Mouse (Mus musculus) hindbrain, embryonic 11.5 days (tissue): ENCODE data around the gene Acads. TPM values are rescaled to one million over a fixed set of nuclear protein-coding genes. Genes with fewer than 3 reads are reported as not detected.
"Not testable (repeated sequence)": the region's sequence is repeated elsewhere in the genome, so short reads cannot be mapped to it uniquely, and the experiment has no call there.

Source experiments
- ATAC-seq: fragments of 200-750 bp; cut with Nextera tagmentation; 2 replicates; pipeline ENCODE4 v1.8.0; 2017; ENCODE audit warnings: mild to moderate bottlenecking, moderate TSS enrichment, moderate library complexity; ENCODE audit not compliant: low FRiP score
- DNase-seq: peaks from one replicate; pipeline ENCODE4 v3.0.0-alpha.2; 2015; ENCODE audit warnings: low spot score
- H3K27ac ChIP-seq: fragments of 300-500 bp; sonication (generic); 2 replicates; pipeline ENCODE4 v1.5.1; 2014; ENCODE audit warnings: mild to moderate bottlenecking, low read depth, low read length
- H3K27me3 ChIP-seq: fragments of 300-500 bp; sonication (generic); 2 replicates; pipeline ENCODE4 v1.6.1; 2014; ENCODE audit warnings: mild to moderate bottlenecking, low read length, moderate library complexity, mixed read lengths; ENCODE audit not compliant: control insufficient read depth, insufficient read depth
- H3K36me3 ChIP-seq: fragments of 300-500 bp; sonication (generic); 2 replicates; pipeline ENCODE4 v1.6.1; 2014; ENCODE audit warnings: mild to moderate bottlenecking, low read length, moderate library complexity, mixed read lengths; ENCODE audit not compliant: control insufficient read depth, insufficient read depth
- H3K4me1 ChIP-seq: fragments of 300-500 bp; sonication (generic); replicated peaks from 2 replicates; pipeline ENCODE4 v1.6.1; 2014; ENCODE audit warnings: low read length, mixed read lengths; ENCODE audit not compliant: control insufficient read depth, insufficient read depth
- H3K4me2 ChIP-seq: fragments of 300-500 bp; sonication (generic); replicated peaks from 2 replicates; pipeline ENCODE4 v1.6.1; 2014; ENCODE audit warnings: mild to moderate bottlenecking, low read depth, low read length
- H3K4me3 ChIP-seq: fragments of 300-500 bp; sonication (generic); 2 replicates; pipeline ENCODE4 v1.5.1; 2014; ENCODE audit warnings: low read depth, low read length
- H3K9ac ChIP-seq: fragments of 300-500 bp; sonication (generic); 2 replicates; pipeline ENCODE4 v1.6.1; 2014; ENCODE audit warnings: low read depth, low read length
- H3K9me3 ChIP-seq: fragments of 300-500 bp; sonication (generic); 2 replicates; pipeline ENCODE4 v1.6.1; 2016; ENCODE audit warnings: low read length; ENCODE audit not compliant: control insufficient read depth
- WGBS: fragments of 180-500 bp; shearing (Covaris S2); extraction: QIAGEN DNeasy Blood & Tissue Kit; methylation state at CpG from one replicate; pipeline ENCODE4 v1.1.7; 2014; 5-methylcytosine and 5-hydroxymethylcytosine counted together
- polyA plus RNA-seq: library from polyadenylated mRNA; unstranded; fragments of >200 nt; fragmentation: Nextera tagmentation; extraction: Ambion mirVana; gene quantifications from 2 replicates; pipeline ENCODE4 v1.2.1, GENCODE M21; 2014

The Acads gene
- polyA plus RNA-seq, 1 experiment from 2014 or later: 30.8 TPM

DNA sequence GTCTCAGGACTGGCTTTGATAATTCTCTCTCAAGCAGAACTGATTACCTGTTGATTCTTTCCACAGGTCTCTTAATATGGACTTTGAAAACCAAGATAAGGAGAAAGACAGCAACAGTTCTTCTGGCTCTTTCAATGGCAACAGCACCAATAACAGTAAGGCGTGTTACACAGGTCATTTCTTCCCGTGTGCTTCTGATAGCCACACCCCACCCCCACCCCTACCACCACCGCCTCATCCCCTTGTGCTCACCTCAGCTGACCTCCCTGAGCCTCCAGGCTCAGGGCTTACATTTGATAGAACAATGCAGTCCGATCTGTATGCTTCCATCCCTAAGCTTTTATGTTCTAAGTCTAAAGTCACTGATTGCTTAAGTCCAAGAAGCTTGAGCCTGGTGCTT is 44.4 kb downstream of the Acads start:
- H3K36me3 ChIP-seq: no peaks in the 10 kb centered on the region
- H3K27me3 ChIP-seq: no peaks in the 10 kb centered on the region
- ATAC-seq (no peak), DNase-seq (no peak)
- H3K9ac ChIP-seq: no peak overlapping the region
- H3K9me3 ChIP-seq: no peaks in the 10 kb centered on the region
- no peaks in the 10 kb centered on the region for H3K4me1 ChIP-seq
- WGBS: 89% methylated on average over 4 of the region's 4 CpGs
- no peak overlapping the region for H3K4me2 ChIP-seq
- no peak overlapping the region for H3K4me3 ChIP-seq
- H3K27ac ChIP-seq: no peak overlapping the region

DNA sequence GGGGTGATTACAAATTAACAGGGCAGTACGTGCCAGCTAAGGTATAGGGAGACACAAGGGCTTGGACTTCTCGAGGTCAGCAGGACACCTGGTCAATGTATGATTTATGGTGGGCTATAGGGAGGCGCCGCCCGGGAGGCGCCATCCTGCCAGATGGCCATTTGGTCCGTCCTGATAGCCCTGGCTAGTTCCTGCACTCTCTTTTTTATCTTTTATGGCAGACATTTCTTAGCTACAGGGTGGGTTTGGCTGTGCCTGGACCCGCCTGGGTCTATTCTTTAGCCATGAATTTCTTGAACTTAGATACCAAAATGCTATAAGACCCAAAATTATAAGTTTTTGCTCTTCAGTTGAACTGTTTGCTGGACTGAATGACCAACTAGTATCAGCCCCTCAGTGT is 45.8 kb downstream of the Acads start:
- not testable (repeated sequence) for H3K27ac ChIP-seq, H3K9me3 ChIP-seq, H3K36me3 ChIP-seq, H3K9ac ChIP-seq, ATAC-seq, H3K4me2 ChIP-seq, DNase-seq, H3K4me1 ChIP-seq, H3K4me3 ChIP-seq, H3K27me3 ChIP-seq
- 86% methylated on average over 7 of the region's 8 CpGs for WGBS

DNA sequence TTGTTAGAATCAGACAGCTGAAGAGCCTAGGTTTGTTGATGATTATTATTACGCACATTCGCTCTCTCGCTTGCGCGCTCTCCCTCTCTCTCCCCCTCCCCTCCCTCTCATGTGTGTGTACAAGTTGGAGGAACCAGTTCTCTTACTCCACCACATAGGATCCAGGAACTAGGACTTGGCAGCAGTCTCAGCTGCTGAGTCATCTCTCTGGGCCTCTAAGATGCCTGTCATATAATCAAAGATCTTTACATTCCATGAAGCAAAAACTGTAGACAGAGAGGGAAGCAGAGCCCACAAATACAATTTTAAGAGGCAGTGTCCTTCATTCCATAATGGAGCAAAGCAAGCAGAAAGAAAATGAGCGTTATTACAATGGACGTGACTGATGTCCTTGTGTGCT is 47.0 kb downstream of the Acads start:
- Histone ChIP-seq H3K27ac (no peak overlapping the region), H3K4me1 (no peaks in the 10 kb centered on the region), H3K4me2 (no peak overlapping the region), H3K36me3 (no peaks in the 10 kb centered on the region), H3K9ac (no peak overlapping the region), H3K27me3 (no peaks in the 10 kb centered on the region), H3K4me3 (no peak overlapping the region), H3K9me3 (no peaks in the 10 kb centered on the region)
- ATAC-seq: no peak
- WGBS: 92% methylated on average over 7 of the region's 7 CpGs
- no peak for DNase-seq

DNA sequence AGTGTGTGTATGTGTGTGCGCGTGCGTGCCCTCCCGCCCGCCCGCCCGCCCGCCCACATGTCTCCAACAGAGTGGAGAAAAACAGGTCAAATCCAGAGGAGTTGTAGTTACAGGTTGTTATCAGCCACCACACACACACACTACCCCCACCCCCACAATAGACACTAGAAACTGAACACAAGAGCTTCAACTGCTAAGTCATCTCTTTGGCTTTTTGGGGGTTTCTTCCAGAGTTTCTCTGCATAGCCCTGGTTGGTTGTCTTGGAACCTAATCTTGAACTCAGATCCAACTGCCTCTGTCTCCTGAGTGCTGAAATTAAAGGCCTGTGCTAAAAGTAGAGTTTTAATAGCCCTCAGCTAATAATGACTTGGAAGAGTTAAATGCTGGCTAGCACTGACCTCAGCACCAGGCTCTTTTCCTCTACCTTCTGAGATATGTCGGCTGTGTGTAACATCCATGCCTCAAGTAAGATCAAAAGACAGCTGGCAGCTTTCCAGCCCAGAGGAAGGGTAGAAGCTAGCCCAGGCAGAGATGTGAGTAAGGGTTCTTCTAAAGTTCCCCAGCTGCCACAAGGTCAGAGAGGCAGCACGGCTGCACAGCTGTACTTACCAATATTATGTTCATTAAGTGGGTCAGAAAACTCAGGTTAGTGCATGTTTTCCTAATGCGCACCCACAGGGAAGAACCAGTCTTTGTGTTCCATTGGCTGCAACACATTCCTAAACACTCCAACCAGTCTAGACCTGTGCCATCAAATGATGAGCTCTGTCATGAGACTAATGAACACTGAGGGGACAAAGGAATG is 47.8 kb downstream of the Acads start:
- Histone ChIP-seq H3K4me2 (no peak overlapping the region), H3K4me3 (no peak overlapping the region), H3K36me3 (no peaks in the 10 kb centered on the region), H3K27ac (no peak overlapping the region), H3K9me3 (no peaks in the 10 kb centered on the region), H3K4me1 (no peaks in the 10 kb centered on the region), H3K27me3 (no peaks in the 10 kb centered on the region), H3K9ac (no peak overlapping the region)
- ATAC-seq: no peak
- WGBS: 95% methylated on average over 11 of the region's 11 CpGs
- no peak for DNase-seq

DNA sequence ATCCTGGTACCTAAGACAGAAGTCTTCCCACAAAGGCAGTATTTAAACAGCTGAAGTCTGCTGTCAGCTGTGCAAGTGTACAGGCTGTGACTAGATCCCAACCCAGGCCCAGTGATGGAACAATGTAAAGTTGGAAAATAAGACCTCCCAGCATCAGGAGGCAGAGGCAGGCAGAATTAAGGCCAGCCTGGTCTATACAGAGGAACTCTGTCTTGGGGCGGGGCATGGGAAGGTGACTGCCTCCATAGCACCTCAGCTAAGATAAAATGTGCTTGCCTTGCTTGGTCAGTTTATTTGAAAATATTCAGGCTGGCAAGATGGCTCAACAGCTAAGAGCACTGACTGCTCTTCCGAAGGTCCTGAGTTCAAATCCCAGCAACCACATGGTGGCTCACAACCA is 48.7 kb downstream of the Acads start:
- no peak overlapping the region for H3K9ac ChIP-seq
- DNase-seq (no peak), ATAC-seq (no peak)
- H3K4me3 ChIP-seq: no peak overlapping the region
- H3K4me1 ChIP-seq: no peaks in the 10 kb centered on the region
- 97% methylated on average over 2 of the region's 2 CpGs for WGBS
- H3K27ac ChIP-seq: no peak overlapping the region
- no peak overlapping the region for H3K4me2 ChIP-seq
- H3K36me3 ChIP-seq: no peaks in the 10 kb centered on the region
- H3K27me3 ChIP-seq: no peaks in the 10 kb centered on the region
- no peaks in the 10 kb centered on the region for H3K9me3 ChIP-seq

DNA sequence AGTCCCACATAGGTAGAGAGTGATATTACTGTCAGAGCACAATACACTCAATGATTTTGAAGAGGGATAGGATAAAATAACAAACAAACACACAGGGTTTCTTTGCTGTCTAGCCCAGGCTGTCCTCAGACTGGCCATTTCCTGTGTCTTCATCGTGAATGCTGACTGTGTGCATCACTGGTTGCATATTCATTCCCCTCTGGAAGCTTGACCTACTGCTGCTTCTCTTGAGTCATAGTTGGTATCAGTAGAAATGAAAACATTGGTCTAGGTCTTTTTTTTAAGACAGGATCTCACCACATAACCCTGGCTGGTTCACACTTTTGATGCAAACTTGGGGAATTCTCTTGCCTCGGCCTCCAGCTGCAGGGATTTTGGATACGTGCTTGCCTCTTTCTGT is 49.5 kb downstream of the Acads start:
- Histone ChIP-seq H3K27me3 (no peaks in the 10 kb centered on the region), H3K4me1 (no peaks in the 10 kb centered on the region), H3K27ac (no peak overlapping the region), H3K9ac (no peak overlapping the region), H3K36me3 (no peaks in the 10 kb centered on the region), H3K9me3 (no peaks in the 10 kb centered on the region), H3K4me3 (no peak overlapping the region), H3K4me2 (no peak overlapping the region)
- 92% methylated on average over 3 of the region's 3 CpGs for WGBS
- ATAC-seq (no peak), DNase-seq (no peak)

DNA sequence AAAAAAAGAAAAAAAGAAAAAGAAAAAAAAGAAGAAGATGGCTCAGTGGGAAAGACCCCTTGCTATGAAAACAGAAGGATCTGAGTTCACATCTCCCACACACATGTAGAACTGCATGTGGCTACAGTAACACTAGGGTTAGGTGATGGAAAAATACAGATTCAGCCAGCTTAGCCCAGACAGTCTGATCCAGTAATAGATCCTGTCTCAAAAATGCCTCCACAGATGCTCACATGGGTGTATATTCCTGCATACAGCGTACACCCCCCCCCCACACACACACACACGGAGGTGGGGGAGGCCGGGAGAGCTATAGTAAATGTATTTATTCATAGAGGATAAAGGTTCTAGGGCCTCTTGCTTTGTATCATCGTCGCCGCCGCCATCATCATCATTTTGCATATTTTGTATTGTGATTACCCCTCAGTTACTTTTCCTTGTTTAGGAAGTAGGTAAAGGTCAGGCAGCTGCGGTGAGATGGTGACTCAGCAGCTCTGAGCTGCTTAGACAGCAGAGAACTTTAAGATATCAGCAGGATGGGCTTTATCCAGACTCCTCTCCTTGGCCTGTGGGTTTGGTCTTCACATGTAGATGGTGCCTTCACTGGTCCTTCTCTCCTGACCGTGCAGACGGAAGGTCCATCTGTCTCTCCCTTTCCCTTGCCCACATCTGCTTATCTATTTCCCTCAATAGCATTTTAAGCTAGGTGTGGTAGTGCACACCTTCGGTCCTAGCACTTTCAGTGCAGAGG is 50.3 kb downstream of the Acads start:
- WGBS: 93% methylated on average over 11 of the region's 11 CpGs
- Histone ChIP-seq H3K36me3 (no peaks in the 10 kb centered on the region), H3K4me1 (no peaks in the 10 kb centered on the region), H3K4me3 (no peak overlapping the region), H3K27me3 (no peaks in the 10 kb centered on the region), H3K4me2 (no peak overlapping the region), H3K27ac (no peak overlapping the region), H3K9ac (no peak overlapping the region), H3K9me3 (no peaks in the 10 kb centered on the region)
- DNase-seq: no peak
- ATAC-seq: no peak

DNA sequence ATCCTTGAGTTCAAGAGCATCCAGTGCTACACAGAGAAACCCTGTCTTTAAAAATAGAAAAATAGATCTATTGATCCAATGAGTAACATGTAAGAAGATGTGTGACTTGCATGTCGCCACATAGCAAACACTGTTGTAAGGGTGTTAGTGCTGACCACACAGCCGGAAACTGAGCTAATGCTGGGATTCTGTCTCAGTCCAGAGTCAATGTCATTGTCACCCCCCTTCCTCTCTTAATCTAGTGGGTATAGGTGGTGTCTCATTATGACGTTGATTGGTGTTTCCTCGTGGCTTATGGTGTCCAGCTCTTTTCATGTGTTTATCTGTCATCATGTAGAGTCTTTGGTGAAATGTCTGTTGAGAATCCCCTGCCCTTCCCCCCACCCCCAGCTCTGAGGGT is 52.9 kb downstream of the Acads start:
- Histone ChIP-seq H3K4me2 (no peak overlapping the region), H3K36me3 (no peaks in the 10 kb centered on the region), H3K9ac (no peak overlapping the region), H3K4me3 (no peak overlapping the region), H3K27me3 (no peaks in the 10 kb centered on the region), H3K27ac (no peak overlapping the region), H3K9me3 (no peaks in the 10 kb centered on the region), H3K4me1 (no peaks in the 10 kb centered on the region)
- ATAC-seq: no peak
- no peak for DNase-seq
- 76% methylated on average over 4 of the region's 4 CpGs for WGBS

DNA sequence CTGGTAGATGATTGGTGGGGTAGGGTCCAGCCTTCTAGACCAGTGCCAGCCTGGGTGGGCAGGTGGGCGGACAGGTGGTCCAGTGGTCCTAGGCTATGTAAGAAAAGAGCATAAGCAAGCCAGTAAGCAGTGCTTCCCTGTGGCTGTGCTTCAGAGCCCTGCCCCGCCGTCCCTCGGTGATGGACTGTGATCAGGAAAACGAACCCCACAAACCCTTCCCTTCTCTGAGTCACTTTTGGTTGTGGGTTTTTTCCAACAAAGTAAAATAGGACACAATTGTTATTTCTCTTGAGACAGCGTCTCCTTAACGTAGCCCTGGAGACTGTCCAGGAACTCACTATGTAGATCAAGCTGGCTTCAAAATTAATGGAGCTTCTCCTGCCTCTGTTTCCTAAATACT is 55.8 kb downstream of the Acads start:
- ATAC-seq (no peak), DNase-seq (no peak)
- 95% methylated on average over 7 of the region's 7 CpGs for WGBS
- no peaks in the 10 kb centered on the region for H3K36me3 ChIP-seq
- H3K4me3 ChIP-seq: no peak overlapping the region
- H3K4me2 ChIP-seq: no peak overlapping the region
- H3K4me1 ChIP-seq: no peaks in the 10 kb centered on the region
- no peak overlapping the region for H3K9ac ChIP-seq
- H3K9me3 ChIP-seq: no peaks in the 10 kb centered on the region
- H3K27me3 ChIP-seq: no peaks in the 10 kb centered on the region
- no peak overlapping the region for H3K27ac ChIP-seq
